Mouse (Mus musculus): ENCODE measurements around the gene Nyap1. TPM values are rescaled to one million over a fixed set of nuclear protein-coding genes. Genes with fewer than 3 reads are reported as not detected.
"Not testable (repeated sequence)": the region's sequence is repeated elsewhere in the genome, so short reads cannot be mapped to it uniquely, and the experiment has no call there.

Gene Nyap1
- total RNA-seq, 2 experiments from 2014 or later: 0.10 to 0.35 TPM

- no peak for DNase-seq
Observed at GRCm38 (mm10) chr5:137768475-137768874, 27.1 kb upstream of the Nyap1 start.

GRCm38 (mm10) chr5:137766270-137766669 is 24.9 kb upstream of the Nyap1 start:
- DNase-seq: no peak

GRCm38 (mm10) chr5:137764609-137765340 is 23.4 kb upstream of the Nyap1 start:
- no peak for DNase-seq

- peak; percentile 87 for DNase-seq
Observed at GRCm38 (mm10) chr5:137759971-137760412, 18.6 kb upstream of the Nyap1 start.

GRCm38 (mm10) chr5:137758921-137759534 is 17.6 kb upstream of the Nyap1 start:
- no peak for DNase-seq

- peak; percentile 34 for DNase-seq
Observed at GRCm38 (mm10) chr5:137757887-137758286, 16.5 kb upstream of the Nyap1 start.

GRCm38 (mm10) chr5:137756882-137757661 is 15.7 kb upstream of the Nyap1 start:
- peak; percentile 74 for DNase-seq

- DNase-seq: no peak
Observed at GRCm38 (mm10) chr5:137756106-137756505, 14.7 kb upstream of the Nyap1 start.

GRCm38 (mm10) chr5:137755425-137755824 is 14.0 kb upstream of the Nyap1 start:
- no peak for DNase-seq

- DNase-seq: peak; percentile 45
Observed at GRCm38 (mm10) chr5:137753111-137753832, 11.9 kb upstream of the Nyap1 start.

GRCm38 (mm10) chr5:137751988-137752387 is 10.6 kb upstream of the Nyap1 start:
- no peak for DNase-seq

GRCm38 (mm10) chr5:137751221-137751887 is 9.9 kb upstream of the Nyap1 start:
- no peak for DNase-seq

- not testable (repeated sequence) for DNase-seq
Observed at GRCm38 (mm10) chr5:137750212-137750611, 8.8 kb upstream of the Nyap1 start.

- peak; percentile 30 for DNase-seq
Observed at GRCm38 (mm10) chr5:137749196-137749836, 7.9 kb upstream of the Nyap1 start.

- DNase-seq: no peak
Observed at GRCm38 (mm10) chr5:137748130-137748770, 6.8 kb upstream of the Nyap1 start.

- DNase-seq: peak; percentile 55
Observed at GRCm38 (mm10) chr5:137747326-137747961, 6.0 kb upstream of the Nyap1 start.

- peak; percentile 56 for DNase-seq
Observed at GRCm38 (mm10) chr5:137746851-137747325, 5.5 kb upstream of the Nyap1 start.

- DNase-seq: peak; percentile 70
Observed at GRCm38 (mm10) chr5:137746282-137746850, 5.0 kb upstream of the Nyap1 start.

All from gastrocnemius, postnatal 25 days (tissue).